Mouse (Mus musculus): ENCODE measurements around the gene Fbxw8.

The Fbxw8 gene

DNA sequence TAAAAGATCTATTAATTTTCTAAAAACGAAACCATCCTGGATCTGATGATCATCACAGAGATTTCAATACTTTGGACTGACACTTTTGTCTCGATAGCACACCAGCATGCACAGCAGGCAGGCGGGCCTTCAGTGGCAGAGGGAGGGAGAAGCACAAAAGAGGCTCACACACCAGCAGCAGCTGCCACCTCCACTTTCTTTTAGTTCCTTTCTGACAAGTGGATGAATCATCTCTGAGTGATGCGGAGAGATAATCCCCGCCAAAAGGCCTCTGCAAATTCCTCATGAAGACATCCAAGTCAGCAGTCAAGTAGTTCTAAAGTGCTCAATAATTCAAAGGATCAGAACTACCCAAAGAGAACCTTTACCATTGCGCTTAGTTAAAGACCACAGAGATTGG is 75.9 kb downstream of the Fbxw8 start:
- no peak for DNase-seq (ENCODE audit: extremely low read depth, low read depth, low spot score)

DNA sequence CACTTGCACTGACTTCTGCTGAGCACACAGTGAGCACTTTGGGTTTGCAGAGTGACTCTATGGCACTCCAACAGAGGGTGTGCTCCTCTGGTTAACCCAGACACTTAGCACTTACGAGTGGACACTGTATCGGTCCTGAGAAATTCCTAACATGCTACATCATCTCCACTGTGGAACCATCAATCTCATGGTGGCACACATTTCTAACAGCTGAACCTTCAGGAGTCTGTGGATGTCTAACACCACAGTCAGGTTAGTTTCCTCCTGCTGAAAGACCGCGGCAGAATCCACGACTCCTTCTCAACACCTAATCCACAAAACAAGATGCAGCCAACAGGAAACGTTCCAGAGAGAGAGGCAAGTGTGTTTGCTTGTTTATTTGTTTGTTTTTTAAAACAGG is 76.7 kb downstream of the Fbxw8 start:
- DNase-seq (ENCODE audit: extremely low read depth, low read depth, low spot score), result no peak

GRCm38 (mm10) chr5:118076721-118077592 is 78.3 kb downstream of the Fbxw8 start:
- DNase-seq (ENCODE audit: extremely low read depth, low read depth, low spot score), result no peak

- DNase-seq (ENCODE audit: extremely low read depth, low read depth, low spot score), result no peak
Observed at GRCm38 (mm10) chr5:118073213-118073773, 82.0 kb downstream of the Fbxw8 start.

DNA sequence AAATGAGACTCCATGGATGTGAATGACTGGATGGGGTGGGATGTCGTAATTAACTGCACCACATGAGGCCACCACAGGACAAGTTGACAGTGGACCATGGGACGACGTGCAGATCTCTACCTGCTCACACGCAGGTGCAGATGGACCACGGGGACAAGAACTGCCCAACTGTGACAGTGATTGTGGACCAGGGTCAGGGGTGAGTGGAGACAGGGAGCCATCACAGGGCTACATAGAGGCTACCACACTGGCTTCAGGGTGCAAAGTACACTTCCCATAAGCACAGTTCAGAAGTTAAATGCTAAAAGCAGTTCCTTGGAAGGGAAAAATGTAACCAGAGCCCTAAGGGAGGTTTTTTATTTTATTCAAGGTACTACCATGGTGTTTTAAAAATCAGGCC is 83.5 kb downstream of the Fbxw8 start:
- no peak for DNase-seq (ENCODE audit: extremely low read depth, low read depth, low spot score)

GRCm38 (mm10) chr5:118069315-118069714 is 85.9 kb downstream of the Fbxw8 start:
- no peak for DNase-seq (ENCODE audit: extremely low read depth, low read depth, low spot score)

DNA sequence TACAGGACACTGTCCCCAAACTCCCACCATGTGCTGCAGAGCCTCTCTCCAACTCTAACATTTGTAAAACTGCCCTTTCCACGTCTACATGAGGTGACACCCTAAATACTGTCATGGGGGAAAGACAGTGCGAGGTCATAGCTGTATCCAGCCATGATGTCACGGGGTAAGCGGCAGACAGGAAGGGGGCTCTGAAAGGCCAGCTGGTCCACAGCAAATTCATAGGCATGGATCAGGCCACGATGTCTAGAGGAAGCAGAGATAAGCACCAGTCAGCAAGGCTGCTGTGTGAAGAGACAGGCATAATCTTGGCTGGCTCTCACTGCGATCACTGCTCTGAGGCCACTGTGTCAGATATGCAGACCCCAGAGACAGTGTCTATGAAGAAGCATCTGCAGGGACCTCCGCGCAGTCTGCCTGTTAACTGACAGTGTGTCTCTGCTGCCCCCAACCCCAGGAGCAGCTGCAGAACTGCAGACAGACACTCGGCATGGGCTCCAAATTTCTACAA is 87.2 kb downstream of the Fbxw8 start:
- no peak for DNase-seq (ENCODE audit: extremely low read depth, low read depth, low spot score)

DNA sequence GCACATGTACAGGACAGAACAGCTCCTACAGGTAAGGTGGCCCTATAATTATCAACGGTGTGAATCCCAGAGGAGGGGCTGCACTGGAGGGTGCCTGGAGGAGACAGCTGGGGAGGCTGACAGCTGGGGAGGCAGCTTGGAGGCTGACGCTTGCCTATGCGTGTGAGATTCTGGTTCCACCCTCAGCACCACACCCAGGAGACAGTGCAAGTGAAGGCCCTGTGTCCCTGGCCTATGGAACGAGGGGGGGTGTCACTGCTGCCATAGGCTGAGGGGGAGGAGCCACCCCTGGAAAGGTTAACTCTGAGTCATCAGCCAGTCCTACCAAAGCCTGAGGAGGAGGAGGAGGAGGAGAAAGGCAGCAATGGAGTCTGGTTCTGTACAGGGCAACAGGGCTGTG is 87.7 kb downstream of the Fbxw8 start:
- DNase-seq (ENCODE audit: extremely low read depth, low read depth, low spot score), result no peak

DNA sequence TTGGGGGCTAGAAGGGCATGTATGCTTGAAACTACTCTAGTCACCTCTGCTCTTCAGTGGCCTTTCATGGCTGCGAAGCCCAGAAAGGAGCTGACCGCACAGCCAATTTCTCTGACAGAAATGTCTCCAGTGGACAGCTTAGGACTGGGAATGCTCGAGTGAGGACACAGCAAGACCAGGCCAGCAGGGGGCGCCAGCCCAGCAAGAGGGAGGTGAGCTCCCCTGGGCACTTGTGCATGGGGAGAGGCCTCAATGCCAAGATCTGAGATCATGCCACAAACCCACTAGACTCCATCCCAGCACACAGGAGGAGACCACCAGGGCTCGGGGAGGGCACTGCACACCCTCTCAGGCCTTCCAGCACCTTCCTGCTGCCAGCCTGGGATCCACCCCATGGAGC is 88.4 kb downstream of the Fbxw8 start:
- no peak for DNase-seq (ENCODE audit: extremely low read depth, low read depth, low spot score)

GRCm38 (mm10) chr5:118065516-118066255 is 89.6 kb downstream of the Fbxw8 start:
- DNase-seq (ENCODE audit: extremely low read depth, low read depth, low spot score), result no peak

DNA sequence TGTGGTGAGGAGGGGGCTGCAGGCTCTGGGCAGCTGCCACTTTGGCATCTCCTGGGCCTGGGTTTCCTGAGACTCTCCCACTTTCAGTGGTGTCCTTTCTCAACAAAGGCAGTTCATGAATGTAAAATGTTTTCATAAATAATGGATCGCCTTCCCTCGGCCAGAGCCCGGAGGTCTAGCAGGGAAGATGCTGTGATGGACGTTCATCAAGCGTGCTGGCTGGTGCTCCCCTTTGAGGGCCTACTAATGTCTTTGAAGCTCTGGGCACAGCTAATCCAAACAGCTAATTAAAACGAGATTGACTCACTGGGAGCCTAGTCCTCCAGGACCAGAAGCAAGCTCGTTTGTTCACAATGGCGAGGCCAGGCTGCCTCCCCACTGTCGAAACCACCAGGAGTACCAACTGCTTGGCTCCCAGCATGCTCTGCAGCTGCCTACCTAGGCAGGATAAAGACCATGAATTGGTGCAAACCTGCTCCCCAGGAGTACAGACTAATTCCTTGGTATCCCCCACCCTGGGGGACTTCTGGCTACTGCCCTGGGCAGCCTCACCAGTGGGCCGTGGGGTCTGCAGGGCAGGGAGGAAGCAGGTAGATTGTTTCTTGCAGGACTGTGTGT is 90.9 kb downstream of the Fbxw8 start:
- no peak for DNase-seq (ENCODE audit: extremely low read depth, low read depth, low spot score)

GRCm38 (mm10) chr5:118063181-118063621 is 92.1 kb downstream of the Fbxw8 start:
- no peak for DNase-seq (ENCODE audit: extremely low read depth, low read depth, low spot score)

DNA sequence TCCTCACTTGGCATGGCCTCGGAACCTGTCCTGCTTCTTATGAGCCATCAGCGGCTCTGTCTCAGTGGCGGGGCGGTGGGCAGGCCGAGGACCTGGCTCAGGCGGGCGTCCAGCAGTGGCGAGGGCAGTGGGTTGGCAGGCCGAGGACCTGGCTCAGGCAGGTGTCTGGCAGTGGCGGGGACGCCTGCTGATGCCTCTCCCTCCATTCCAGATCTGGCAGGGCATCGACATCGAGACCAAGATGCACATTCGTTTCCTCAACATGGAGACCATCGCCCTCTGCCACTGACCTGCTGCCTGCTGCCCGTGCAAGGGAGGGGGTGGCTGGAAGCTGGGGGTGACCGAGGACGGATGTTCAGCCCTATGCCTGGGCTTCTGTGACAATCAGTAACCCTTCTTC is 93.9 kb downstream of the Fbxw8 start:
- DNase-seq (ENCODE audit: extremely low read depth, low read depth, low spot score), result no peak

- DNase-seq (ENCODE audit: extremely low read depth, low read depth, low spot score), result no peak
Observed at GRCm38 (mm10) chr5:118059646-118060045, 95.6 kb downstream of the Fbxw8 start.

- no peak for DNase-seq (ENCODE audit: extremely low read depth, low read depth, low spot score)
Observed at GRCm38 (mm10) chr5:118058858-118059257, 96.4 kb downstream of the Fbxw8 start.

DNA sequence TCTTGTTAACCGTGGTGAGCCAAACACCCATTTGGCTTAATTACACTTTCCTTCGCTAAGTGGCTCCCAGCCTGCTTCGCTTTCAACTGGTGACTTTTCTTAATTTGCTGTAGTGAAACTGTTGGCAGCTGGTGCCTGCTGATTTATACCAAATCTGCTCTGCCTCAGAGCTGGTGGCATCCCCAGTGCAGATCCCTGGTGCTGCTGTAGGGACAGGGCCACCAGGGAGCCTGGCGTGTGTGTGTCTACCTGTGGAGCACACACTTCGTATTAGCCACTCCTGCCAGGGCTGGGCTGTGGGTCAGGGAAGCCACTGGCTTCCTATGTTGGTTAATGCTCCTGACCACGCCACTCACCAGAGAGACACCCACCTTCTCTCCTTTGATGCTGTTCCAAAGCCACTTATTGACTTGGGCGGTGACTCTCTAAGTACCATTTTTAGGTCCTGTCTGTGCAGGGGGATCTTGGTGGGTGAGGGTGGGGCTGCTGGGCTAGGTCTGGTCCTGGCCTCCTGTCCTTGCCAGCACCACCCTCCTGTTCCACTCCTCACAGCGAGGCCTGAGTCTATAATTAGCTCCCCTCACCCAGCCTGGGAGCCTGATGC is 97.7 kb downstream of the Fbxw8 start:
- DNase-seq (ENCODE audit: extremely low read depth, low read depth, low spot score), result no peak

- no peak for DNase-seq (ENCODE audit: extremely low read depth, low read depth, low spot score)
Observed at GRCm38 (mm10) chr5:118053205-118053604, 102.1 kb downstream of the Fbxw8 start.

DNA sequence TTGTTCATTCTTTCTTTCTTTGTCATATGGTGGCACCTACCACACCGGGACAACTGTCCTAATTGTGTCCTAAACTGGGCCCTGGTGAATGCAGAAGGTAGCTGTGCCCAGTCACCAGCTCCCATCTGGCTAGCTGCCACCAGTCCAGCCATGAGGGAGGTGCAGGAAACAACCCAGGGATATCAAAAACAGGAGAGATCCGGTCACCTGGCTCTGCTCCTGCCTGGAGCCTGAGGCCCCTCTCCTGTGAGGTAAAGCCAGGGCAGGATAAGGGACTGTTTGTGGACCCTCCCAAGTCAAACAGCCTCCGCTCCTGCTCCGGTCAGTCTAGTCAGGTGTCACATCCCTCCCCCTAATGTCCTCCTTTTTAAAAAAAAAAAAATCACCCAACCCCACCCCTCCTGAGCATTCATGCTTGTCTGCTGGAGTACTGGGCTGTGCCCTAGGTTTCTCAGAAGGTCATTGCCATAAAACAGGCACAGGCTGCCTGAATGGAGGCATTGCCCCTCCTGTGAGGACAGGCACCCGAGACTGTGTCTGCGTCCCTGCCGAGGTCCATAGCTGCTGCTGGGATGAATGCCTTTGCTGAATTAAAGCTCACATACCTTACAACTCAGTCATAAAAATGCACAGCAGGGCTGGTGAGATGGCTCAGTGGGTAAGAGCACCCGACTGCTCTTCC is 103.1 kb downstream of the Fbxw8 start:
- no peak for DNase-seq (ENCODE audit: extremely low read depth, low read depth, low spot score)

DNA sequence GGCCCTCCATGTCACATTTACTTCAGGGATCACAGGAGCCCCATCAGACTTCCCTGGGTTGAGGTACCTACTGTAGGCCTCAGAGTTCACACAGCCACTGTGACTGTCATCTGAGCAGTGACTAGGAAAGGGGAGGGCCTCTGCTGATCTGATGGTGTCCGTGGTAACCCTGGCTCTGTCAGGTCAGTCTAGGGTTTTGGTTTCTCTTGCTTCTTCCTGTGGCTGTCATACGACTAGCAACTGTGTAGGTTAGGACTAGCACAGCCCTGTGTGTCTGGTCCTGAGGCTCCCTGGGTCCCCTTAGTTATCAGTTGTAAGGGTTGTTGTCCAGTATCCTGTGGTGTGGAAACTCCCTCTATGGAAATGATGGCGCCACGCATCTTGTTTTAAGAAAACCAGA is 104.5 kb downstream of the Fbxw8 start:
- DNase-seq (ENCODE audit: extremely low read depth, low read depth, low spot score), result no peak

DNA sequence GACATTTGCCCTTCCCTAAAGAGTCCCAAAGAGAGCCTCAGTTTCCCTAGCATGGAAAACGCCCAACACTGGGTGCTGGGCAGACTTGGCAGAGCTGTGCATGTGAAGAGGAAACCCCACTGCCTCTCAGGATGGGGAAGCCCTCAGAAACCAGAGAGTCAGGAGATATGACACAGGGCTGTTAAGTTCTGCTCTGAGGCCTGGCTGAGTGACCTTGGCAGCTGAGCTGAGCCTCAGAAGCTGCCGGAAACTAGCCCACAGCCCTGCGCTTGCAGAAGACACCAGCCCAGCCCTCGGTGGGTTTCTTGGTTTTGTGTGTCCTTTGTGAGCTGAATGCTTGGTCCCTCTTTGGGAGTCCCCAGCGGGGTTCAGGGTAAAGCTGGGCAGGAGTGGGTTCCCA is 106.3 kb downstream of the Fbxw8 start:
- DNase-seq (ENCODE audit: extremely low read depth, low read depth, low spot score), result no peak

All from fat pad, adult 2 months (tissue).